Mouse (Mus musculus): ENCODE results near the gene Ttpal. TPM values are rescaled to one million over a fixed set of nuclear protein-coding genes. Genes with fewer than 3 reads are reported as not detected.

The Ttpal gene
- 79.6 and 87.1 TPM in 2 replicates for total RNA-seq (2017)

DNA sequence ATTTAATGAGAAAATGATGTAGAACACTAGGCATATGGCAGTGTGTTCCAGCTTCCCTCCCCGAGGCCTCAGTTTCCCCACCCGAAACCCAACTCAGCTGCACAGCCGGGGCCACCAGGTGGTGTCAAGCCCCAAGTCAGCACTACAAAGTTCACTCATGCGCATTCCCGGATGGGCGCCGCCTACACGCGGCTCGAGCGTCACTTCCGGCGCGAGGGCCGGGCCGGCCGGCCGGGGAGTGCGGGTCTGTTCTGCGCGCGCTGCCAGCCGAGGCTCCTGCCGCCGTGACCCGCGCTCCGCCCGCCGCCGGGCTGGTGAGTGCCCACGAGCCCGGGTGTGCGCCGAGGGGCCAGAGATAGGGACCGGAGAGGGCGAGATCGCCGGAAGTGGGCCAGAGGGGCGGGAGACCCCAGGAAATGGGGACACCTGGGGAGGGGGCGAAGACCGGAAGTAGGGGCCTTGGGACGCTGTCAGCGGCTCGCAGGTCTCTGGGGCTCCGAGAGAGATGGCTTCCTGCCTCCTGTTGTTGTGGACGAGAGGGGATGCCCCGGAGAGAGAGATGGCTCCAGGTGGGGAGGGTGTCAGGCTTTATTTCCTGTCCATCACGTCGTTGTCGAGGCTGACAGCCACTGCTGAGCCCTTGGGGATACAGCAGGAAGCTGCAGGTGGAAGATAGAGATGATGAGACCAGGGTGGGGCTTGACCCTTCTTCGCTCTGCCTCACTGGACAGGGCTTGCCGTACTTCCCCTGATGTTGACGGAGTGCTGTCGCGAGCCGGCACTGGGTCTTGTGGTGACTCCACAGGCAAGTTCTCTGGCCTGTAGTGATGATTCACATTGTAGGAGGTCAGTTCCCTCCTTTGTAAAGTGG is at the start of gene Ttpal:
Gene Ttpal, plus strand, starts transcription at position 214 of the 871 bp plus-strand sequence.
- peak; percentile 84 for ATAC-seq (ENCODE audit: extremely low read depth, insufficient number of reproducible peaks, low FRiP score, poor library complexity, severe bottlenecking)

DNA sequence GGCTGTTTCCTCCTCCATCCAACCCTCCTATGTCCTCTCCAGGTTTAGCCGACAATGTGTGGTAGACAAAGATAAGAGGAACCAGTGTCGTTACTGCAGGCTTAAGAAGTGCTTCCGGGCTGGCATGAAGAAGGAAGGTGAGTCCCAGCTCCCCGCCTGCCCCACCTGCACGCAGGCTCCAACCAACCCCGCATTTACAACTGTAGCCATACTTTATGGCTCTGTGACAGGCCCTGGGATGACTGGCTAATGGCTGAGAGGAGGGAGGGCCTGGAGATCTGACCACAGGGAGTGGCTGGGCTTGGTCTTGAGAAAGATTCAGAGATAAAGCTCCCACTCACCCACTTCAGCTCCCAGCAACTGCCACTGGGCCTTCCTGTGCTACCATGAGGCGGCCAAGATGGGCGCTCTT is 49.6 kb upstream of the Ttpal start:
- ATAC-seq (ENCODE audit: extremely low read depth, insufficient number of reproducible peaks, low FRiP score, poor library complexity, severe bottlenecking): no peak

DNA sequence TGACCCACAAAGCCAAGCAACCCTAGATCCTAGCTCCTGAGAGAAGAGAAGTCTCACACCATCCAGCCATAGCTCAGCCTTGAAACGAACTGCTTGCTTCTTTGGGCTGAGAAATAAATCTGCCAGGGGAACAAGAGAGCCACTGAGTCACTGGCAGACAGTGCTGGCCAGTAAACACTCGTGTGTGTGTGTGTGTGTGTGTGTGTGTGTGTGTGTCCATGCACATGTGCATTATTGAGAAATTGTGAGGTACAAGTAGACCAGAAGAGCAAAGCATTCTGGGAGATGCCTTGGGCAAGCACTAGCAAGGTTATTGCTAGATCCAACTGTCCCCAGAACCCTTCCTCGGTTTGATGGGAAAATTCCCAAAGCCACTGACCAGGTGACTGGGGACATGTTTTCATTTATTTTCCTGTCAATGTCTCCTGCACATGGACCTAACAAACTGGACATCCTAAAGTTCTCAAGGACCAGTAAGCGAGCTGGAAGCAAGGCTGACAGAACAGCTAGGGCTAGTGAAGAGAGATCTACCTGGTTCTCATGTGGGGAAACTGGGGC is 47.6 kb upstream of the Ttpal start:
- no peak for ATAC-seq (ENCODE audit: extremely low read depth, insufficient number of reproducible peaks, low FRiP score, poor library complexity, severe bottlenecking)

DNA sequence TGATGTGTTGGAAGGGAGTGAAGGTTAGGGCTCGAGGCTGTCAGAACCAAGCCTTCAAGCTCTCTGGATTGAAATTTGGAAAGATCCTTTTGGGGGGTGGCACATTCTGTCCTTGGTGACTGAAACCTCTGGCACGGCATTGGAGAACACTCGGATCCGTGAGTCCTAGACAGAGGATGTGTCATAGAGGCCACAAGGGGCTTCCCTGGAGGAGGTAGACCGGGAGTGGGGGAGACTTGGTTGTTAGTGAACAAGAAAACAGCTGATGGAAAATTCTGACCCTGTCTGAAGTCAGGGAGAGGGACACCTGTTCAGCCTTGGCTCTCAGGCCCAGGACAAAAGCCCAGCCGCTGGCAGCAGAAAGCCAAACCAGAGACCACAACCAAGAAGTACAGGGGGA is 47.1 kb upstream of the Ttpal start:
- ATAC-seq (ENCODE audit: extremely low read depth, insufficient number of reproducible peaks, low FRiP score, poor library complexity, severe bottlenecking): no peak

DNA sequence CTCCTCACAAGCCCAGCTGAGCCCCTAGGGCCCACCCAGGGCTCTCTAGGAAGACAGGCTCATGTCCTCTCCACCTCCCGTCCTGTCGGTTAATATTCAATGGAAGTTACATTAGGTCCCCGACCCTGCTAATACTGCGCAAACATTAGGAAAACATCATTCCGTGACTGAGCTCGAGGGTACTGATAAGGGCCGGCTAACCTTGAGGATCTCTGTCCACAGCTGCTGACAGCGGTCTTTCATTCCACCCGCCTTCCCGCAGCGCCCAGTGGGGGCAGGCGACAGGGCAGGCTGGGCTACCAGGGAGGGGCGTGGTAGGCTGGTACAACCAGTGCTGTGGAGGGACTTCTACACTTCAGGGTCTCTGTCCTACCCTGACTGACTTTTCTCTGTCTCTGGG is 46.7 kb upstream of the Ttpal start:
- no peak for ATAC-seq (ENCODE audit: extremely low read depth, insufficient number of reproducible peaks, low FRiP score, poor library complexity, severe bottlenecking)

DNA sequence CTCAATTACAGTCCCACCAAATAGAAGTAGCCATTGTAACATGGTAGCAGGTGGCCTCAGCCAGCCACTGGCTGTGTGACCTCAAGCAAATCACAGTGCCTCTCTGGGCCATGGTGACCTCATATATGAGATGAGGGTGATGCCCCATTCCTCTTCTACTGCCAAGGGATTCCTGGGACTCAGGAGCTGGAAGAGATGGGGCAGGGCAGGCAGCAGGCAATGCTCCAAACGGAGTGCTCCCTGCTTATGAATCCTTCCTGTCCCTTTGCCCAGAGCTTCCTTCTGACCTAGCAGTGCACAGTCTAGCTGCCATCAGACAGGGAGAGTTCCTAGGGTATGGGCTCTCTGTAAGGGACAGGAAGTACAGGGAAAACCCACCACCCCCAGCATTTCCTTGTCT is 43.6 kb upstream of the Ttpal start:
- no peak for ATAC-seq (ENCODE audit: extremely low read depth, insufficient number of reproducible peaks, low FRiP score, poor library complexity, severe bottlenecking)

DNA sequence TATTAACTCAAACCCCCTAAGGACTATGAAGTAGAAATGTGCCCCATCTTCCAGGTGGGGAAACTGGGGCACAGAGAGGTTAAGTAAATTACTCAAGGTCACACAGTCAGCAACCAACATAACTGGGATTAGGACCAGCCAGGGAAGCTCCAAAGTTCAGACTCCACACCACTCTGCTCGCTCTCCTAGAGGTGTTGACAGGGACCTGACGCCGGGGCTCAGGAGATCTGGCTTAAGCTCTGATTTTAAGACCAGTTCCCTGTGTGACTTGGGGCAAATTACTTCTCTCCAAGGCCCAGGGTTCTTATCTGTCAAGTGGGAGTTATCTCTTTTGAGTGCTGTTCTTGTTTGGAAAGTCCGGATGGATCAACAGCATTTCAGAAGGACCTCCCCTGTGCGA is 42.9 kb upstream of the Ttpal start:
- no peak for ATAC-seq (ENCODE audit: extremely low read depth, insufficient number of reproducible peaks, low FRiP score, poor library complexity, severe bottlenecking)

DNA sequence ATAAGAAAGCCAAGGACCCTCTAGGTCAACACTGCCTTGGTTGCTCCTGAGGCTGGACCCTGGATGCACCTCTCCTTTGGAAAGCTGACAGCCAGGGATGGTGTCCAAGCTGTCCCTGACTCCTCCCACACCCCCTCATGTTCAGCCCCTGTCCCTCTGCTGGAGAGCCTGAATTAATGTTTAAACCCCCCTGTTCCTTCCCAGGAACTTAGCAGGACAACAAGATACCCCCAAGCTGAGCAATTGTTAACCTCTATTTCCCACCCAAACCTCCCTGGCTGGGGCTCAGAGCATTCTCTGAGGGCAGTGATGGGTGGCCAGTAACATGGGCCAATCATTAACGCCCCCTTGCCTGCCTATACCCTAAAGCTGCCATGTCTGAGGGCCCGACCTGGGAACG is 41.9 kb upstream of the Ttpal start:
- ATAC-seq (ENCODE audit: extremely low read depth, insufficient number of reproducible peaks, low FRiP score, poor library complexity, severe bottlenecking): no peak

DNA sequence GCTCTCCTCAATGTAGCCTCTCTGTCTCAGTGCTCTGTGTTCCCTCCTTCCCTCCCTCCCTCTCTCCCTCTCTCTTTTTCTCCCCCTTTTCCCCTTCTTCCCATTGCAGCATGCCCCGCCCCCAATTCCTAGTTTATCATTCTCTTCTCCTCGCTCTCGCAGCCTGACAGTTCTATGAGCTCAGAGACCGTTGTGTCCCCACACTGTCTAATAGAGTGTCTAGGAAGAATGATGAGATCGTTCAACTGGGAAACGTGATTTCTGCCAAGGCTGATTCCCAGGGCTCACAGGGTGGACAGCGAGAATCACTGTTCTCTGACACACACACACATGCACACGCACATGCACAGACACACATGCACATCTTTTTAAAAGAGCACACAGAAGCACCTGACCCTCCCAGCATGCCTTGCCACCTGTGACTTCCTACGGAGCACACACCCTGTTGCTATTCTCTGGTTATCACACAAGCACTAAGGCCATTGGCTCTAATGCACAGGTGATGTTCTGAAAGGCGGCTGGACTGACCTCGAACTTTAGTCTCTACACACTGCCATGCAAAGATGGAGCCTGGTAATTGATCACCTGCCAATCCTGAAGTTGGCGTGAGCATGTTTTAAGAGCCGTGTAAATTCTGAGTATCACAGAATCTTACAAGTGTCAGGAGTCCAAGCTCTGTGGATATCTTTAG is 40.7 kb upstream of the Ttpal start:
- ATAC-seq (ENCODE audit: extremely low read depth, insufficient number of reproducible peaks, low FRiP score, poor library complexity, severe bottlenecking): no peak

DNA sequence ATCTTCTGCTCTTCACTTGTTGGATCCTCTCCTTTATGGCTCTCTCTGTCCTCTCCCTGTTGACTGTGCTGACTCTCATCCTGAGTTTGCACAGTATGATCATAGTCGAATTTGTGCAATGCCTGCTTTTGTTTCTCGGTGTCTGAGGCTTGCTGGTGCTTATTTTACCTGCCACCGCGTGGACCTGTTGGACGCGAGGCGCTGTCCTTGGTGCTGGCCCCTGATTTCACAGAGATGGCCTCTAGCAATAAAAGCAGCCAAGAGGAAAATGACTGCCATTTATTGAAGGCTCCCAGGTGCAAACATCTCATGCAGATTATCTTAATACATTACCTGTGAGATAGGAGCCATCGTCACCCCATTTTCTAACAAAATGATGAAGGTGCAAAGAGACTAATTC is 37.5 kb upstream of the Ttpal start:
- ATAC-seq (ENCODE audit: extremely low read depth, insufficient number of reproducible peaks, low FRiP score, poor library complexity, severe bottlenecking): no peak

DNA sequence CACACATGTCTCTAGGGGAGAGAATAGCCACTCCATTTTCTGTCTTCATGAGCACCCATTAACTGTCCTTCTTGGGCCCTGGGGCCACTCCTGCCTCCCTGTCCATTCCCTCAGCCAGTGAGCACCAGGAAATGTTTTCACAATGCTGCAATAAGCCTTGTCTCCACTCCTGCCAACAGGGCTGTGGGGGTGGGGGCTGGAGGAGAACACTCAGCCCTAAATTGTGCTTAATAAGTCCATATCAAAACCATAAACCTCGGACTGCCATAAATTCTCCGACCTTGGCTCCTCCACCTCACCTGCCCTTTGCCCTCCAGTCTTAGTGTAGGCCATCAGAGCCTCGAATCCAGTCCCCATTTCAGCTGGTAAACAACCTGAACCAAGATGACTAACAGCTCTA is 27.8 kb upstream of the Ttpal start:
- no peak for ATAC-seq (ENCODE audit: extremely low read depth, insufficient number of reproducible peaks, low FRiP score, poor library complexity, severe bottlenecking)

DNA sequence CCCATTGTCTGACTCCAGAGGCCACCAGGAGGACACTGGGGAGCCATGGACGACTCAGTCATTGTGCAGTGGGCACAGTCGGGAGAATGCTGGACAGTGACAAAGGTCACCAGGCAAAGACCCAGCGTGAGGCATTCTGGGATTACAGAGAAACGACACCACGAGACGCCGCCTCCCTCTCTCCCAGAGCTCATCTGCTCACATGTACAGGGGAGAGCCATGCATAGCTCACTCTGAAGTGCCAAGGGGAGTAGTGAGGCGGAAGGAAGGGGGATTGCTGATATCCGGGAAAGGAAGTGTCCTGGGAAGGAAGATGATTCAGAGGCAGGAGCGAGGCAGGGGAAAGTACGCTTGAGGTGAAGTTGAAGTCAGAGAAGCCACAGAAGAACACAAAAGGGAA is 26.9 kb upstream of the Ttpal start:
- no peak for ATAC-seq (ENCODE audit: extremely low read depth, insufficient number of reproducible peaks, low FRiP score, poor library complexity, severe bottlenecking)

DNA sequence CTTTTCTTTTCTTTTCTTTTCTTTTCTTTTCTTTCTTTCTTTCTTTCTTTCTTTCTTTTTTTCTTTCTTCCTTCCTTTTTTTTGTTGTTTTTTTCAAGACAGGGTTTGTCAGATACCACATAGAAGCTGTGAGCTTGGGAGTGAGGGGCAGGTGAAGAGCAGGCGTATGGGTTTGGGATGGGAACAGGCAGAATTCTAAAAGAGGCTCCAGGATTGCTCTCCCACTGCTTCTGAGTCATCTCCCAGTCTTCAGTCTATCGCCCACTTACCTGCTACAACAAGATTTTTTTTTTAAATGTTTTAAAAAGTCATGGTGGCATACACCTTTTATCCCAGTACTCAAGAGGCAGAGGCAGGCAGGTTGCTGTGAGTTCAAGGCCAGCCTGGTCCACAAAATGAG is 24.1 kb upstream of the Ttpal start:
- ATAC-seq (ENCODE audit: extremely low read depth, insufficient number of reproducible peaks, low FRiP score, poor library complexity, severe bottlenecking): no peak

DNA sequence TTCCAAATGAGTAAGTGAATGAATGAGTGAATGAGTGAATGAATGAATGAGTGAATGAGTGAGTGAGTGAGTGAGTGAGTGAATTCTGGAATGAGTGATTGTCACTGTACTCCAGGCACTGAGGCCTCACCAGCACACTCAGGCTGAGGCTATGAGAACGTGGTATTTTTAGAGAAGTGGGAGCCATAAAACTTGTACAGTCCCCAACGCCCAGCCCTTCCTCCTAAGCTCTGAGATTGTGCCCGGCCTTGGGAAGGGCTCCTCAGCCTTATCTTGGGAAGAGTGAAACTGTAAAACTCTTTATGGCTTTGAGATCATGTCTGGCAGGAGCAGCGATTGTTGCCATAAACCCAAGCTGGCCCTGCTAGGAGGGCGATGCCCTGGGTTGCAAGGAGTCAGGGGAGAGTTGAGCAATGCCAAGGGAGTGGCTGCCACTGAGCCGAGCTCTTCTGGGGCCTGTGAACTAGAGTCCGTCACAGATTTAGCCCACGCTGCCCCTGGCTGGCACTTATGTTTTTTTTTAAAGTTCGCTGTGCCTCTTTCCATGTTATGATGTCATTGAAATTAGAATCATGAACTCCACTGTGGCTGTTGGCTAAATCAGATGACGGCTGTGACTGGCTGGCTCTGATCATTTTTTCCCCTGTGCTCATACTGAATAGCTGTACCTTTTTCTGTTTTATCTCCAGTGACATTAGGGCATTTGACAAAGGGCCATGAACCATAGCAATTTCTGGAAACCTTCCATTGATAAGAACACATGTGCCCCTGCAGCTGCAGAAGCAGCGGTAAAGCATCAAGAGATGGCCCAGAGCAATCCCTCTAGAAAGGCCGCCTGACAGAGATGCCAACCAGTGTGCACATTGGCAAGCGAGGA is 21.8 kb upstream of the Ttpal start:
- ATAC-seq (ENCODE audit: extremely low read depth, insufficient number of reproducible peaks, low FRiP score, poor library complexity, severe bottlenecking): no peak

DNA sequence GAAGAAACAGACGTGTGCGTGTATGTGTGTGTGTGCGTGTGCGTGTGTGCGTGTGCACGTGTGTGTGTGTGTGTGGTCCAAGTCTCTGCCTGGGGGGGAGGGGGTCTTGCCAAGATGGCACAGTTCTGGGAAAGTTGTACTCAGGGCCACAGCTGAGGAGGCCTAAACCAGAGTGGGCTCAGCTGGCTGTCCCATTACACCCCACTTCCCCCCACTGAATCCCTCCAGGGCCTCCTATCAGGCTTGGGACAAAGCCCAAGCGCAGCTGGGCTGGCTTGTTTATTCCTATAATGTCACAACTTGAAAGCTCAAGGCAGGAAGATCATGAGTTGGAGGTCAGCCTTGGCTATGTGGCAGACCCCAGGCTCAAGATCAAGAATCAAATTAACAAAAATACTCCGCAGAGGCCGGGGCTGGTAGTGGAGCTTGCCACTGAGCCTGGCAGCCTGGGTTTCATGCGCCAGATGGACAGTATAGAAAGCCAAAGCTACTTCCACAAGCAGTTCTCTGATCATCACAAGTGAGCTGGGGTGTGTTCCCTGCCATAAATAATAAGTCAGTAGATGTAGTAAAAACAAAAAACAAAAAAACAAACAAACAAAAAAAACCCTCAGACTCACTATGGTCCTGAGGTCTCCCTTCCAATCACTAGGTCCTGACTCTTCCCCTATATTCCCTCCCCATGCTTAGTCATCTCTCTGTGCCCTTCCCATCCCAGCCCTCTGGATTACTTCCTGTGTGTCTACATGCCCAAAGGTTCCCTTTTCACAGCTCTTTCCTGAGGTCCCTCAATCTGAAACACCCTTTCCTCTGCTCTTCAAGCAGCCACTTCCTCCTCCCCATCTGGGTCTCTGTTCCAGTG is 18.7 kb upstream of the Ttpal start:
- ATAC-seq (ENCODE audit: extremely low read depth, insufficient number of reproducible peaks, low FRiP score, poor library complexity, severe bottlenecking): no peak

DNA sequence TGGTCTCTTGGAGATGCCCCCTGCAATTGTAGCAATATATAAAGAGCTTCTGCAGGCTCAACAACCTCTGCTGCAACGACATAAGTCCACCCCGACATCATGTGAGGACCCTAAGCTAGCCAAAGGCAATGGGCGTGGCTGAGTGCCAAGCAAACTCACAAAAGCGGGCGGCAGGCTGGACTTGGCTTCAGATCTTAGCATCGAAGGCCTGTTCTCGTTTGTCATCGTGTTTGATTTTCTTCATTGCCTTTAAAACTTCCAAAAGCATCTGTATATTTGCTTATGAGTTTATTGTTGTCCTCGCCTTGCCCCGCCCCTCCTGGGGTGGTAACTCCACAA is 18.1 kb upstream of the Ttpal start:
- no peak for ATAC-seq (ENCODE audit: extremely low read depth, insufficient number of reproducible peaks, low FRiP score, poor library complexity, severe bottlenecking)

DNA sequence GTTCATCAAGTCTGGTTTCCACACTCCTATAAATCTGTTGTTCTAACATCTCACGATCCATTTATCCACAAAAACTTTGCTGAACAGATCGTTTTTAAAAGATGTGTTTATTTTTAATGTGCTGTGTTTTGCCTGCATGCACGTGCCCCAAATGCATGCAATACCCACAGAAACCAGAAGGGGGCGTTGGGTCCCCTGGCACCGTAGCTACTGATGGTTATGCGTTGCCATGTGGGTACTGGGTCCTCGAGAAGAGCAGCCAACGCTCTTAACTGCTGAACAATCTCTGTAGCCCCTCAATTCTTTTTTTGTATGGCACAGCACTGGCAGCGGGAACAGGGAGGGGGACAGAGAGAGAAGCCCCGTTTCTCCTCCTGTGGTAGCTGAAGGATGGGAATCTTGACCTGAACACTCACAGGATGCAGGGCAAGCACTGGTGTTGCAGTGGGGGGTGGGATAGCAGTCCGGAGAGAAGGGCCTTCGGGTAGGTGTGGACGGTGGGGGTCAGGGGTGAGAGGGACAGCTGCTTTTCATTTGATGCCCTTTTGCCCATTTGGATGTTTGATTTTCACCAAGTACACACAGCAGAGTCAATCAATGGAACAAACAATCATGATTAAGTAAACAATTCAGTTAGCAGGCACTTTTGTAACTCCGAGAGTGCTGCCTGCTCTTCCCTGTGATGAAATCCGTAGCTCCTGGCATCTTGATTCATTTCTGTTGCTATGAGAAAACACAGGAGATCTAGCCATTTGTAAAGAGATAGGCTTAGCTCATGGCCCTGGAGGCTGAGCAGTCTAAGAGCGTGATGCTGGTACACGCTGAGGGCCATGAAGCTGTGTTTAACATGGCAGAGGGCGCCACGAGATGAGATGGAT is 15.5 kb upstream of the Ttpal start:
- peak; percentile 52; the same call in 1 of the 2 replicates for ATAC-seq (ENCODE audit: extremely low read depth, insufficient number of reproducible peaks, low FRiP score, poor library complexity, severe bottlenecking)

DNA sequence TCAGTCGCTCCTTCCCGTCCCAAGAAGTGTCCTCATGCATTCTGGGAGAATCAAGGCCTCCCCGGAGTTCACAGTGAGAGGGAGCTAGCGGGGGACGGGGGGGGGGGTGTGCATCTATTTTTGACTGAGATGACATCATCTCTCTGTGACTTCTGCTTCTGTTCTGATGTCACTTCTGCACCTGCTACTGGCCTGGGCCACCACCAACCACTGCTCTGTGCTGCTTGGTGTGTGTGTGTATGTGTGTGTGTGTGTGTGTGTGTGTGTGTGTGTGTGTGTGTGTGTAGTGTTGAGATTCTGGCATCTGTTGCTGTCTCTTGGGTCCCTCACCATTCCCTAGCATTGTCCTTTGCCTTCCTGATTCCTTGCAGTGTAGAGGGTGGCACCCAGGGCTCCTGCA is 14.6 kb upstream of the Ttpal start:
- ATAC-seq (ENCODE audit: extremely low read depth, insufficient number of reproducible peaks, low FRiP score, poor library complexity, severe bottlenecking): peak; percentile 60
